Mouse (Mus musculus) heart, embryonic 15.5 days (tissue): Measurements from ENCODE around the gene Mfap1a. TPM values are rescaled to one million over a fixed set of nuclear protein-coding genes. Genes with fewer than 3 reads are reported as not detected.
"Not testable (repeated sequence)": the region's sequence is repeated elsewhere in the genome, so short reads cannot be mapped to it uniquely, and the experiment has no call there.

Experiments used
- ATAC-seq: fragments of 200-750 bp; cut with Nextera tagmentation; replicated peaks from 2 replicates; pipeline ENCODE4 v1.8.0; 2017; ENCODE audit warnings: low read depth, moderate TSS enrichment; ENCODE audit not compliant: insufficient number of reproducible peaks, insufficient read depth, low FRiP score
- H3K27ac ChIP-seq: fragments of 300-500 bp; sonication (generic); 2 replicates; pipeline ENCODE4 v1.5.1; 2015; ENCODE audit warnings: mild to moderate bottlenecking, inconsistent platforms
- H3K27me3 ChIP-seq: fragments of 300-500 bp; sonication (generic); 2 replicates; pipeline ENCODE4 v1.6.1; 2015; ENCODE audit warnings: inconsistent platforms
- H3K36me3 ChIP-seq: fragments of 300-500 bp; sonication (generic); 2 replicates; pipeline ENCODE4 v1.6.1; 2015; ENCODE audit warnings: mild to moderate bottlenecking, inconsistent platforms
- H3K4me1 ChIP-seq: fragments of 300-500 bp; sonication (generic); replicated peaks from 2 replicates; pipeline ENCODE4 v1.6.1; 2015; ENCODE audit warnings: inconsistent platforms
- H3K4me2 ChIP-seq: fragments of 300-500 bp; sonication (generic); 2 replicates; pipeline ENCODE4 v1.6.1; 2015; ENCODE audit warnings: inconsistent platforms, mild to moderate bottlenecking, moderate library complexity
- H3K4me3 ChIP-seq: fragments of 300-500 bp; sonication (generic); 2 replicates; pipeline ENCODE4 v1.5.1; 2015; ENCODE audit warnings: mild to moderate bottlenecking, inconsistent platforms
- H3K9ac ChIP-seq: fragments of 300-500 bp; sonication (generic); 2 replicates; pipeline ENCODE4 v1.6.1; 2015; ENCODE audit warnings: mild to moderate bottlenecking, inconsistent platforms
- H3K9me3 ChIP-seq: fragments of 300-500 bp; sonication (generic); replicated peaks from 2 replicates; pipeline ENCODE4 v1.6.1; 2016; ENCODE audit warnings: inconsistent platforms
- WGBS: fragments of 180-500 bp; shearing (Covaris S2); methylation state at CpG from one replicate; pipeline ENCODE4 v1.1.7; 2015; ENCODE audit warnings: mixed read lengths; 5-methylcytosine and 5-hydroxymethylcytosine counted together
- polyA plus RNA-seq: library from polyadenylated mRNA; unstranded; fragments of >200 nt; fragmentation: Nextera tagmentation; extraction: Ambion mirVana; gene quantifications from 2 replicates; pipeline ENCODE4 v1.2.1, GENCODE M21; 2015

Mfap1a gene
- polyA plus RNA-seq, 1 experiment from 2014 or later: 18.4 TPM

DNA sequence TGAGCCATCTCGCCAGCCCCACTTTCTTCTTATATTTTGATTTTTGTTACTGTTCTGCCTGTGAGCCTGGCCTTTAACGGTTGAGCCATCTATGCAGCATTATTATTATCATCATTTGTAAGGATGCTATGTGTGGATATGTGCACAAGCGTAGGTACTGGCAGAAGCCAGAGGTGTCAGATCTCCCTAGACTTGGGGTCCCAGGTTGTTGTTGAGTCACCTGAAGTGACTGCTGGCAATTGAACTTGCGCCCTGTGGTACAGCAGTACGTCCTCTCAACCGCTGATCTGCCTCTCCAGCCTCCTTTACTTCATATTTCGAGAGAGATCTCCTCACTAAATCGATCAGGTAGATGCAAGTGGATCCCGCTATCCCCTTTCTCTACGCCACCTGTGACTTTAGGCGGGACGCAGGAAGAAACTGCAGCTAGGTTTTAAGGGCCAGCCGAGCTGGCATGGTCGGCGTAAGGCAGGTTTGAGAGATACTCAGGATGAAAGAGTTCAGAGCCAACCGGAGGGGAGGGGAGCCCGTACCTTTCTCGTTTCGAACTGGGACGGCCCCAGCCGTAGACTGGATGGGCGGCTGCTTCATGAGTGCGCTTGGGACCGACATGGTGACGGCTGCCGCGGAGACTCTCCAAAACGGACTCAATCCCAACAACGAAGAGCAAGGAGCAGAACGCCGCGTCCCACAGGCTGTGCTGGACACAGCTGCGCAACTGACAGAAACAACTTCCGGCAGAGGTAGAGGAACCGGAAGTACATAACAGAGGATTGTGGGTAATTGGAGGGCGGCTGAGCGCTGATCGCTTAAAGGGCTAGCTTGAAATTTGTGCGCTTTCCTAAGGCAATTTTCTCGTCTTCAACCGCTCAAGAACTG lies 32.9 kb downstream of the Mfap1a start, which contains the start of gene Mfap1b:
Mfap1b (minus strand) TSS at position 767 of the 879 bp plus-strand sequence.
- 5% methylated on average over 41 of the region's 41 CpGs for WGBS
- H3K27me3 ChIP-seq, H3K9me3 ChIP-seq, H3K36me3 ChIP-seq, H3K4me1 ChIP-seq: not testable (repeated sequence)
- Histone ChIP-seq H3K4me2 (peak within 1 kb of the TSS; percentile 75), H3K4me3 (peak within 1 kb of the TSS; percentile 69), H3K9ac (peak within 1 kb of the TSS; percentile 67), H3K27ac (peak within 1 kb of the TSS; percentile 62)
- ATAC-seq: peak; percentile 79

GRCm38 (mm10) chr2:121472783-121473182 lies 33.7 kb downstream of the Mfap1a start:
- not testable (repeated sequence) for H3K9ac ChIP-seq, H3K4me1 ChIP-seq, H3K36me3 ChIP-seq, H3K9me3 ChIP-seq, H3K27ac ChIP-seq, H3K4me3 ChIP-seq, ATAC-seq, H3K27me3 ChIP-seq
- WGBS: 95% methylated on average over 3 of the region's 3 CpGs
- H3K4me2 ChIP-seq: peak overlapping the region; percentile 75

DNA sequence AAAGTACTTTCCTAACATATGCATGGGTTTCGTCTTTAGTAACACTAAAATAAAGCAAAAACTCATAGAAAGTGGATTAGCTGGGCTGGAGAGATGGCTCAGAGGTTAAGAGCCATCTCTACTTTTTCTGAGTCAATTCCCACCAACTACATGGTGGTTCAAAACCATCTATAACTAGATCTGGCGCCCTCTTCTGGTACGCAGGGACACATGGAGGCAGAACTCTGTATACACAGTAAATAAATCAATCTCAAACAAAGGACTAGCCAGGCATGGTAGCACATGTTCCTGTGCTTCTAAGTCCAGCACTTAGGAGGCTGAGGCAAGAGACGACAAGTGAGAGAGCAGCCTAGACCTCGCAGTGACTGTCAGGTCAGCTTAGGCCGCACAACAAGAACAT lies 37.5 kb downstream of the Mfap1a start:
- not testable (repeated sequence) for H3K27me3 ChIP-seq, ATAC-seq, H3K36me3 ChIP-seq, H3K27ac ChIP-seq, H3K4me2 ChIP-seq, H3K4me1 ChIP-seq, H3K9ac ChIP-seq, H3K9me3 ChIP-seq, H3K4me3 ChIP-seq
- 67% methylated on average over 3 of the region's 6 CpGs for WGBS

GRCm38 (mm10) chr2:121460071-121460470 lies 46.4 kb downstream of the Mfap1a start:
- WGBS: 62% methylated on average over 2 of the region's 2 CpGs
- Histone ChIP-seq H3K27ac (no peak overlapping the region), H3K9me3 (no peaks in the 10 kb centered on the region), H3K36me3 (peaks cover 23% of the 10 kb centered on the region; the same call in 1 of the 2 replicates), H3K4me2 (no peak overlapping the region), H3K4me3 (no peak overlapping the region), H3K4me1 (peaks cover 11% of the 10 kb centered on the region), H3K9ac (no peak overlapping the region), H3K27me3 (no peaks in the 10 kb centered on the region)
- ATAC-seq: no peak

DNA sequence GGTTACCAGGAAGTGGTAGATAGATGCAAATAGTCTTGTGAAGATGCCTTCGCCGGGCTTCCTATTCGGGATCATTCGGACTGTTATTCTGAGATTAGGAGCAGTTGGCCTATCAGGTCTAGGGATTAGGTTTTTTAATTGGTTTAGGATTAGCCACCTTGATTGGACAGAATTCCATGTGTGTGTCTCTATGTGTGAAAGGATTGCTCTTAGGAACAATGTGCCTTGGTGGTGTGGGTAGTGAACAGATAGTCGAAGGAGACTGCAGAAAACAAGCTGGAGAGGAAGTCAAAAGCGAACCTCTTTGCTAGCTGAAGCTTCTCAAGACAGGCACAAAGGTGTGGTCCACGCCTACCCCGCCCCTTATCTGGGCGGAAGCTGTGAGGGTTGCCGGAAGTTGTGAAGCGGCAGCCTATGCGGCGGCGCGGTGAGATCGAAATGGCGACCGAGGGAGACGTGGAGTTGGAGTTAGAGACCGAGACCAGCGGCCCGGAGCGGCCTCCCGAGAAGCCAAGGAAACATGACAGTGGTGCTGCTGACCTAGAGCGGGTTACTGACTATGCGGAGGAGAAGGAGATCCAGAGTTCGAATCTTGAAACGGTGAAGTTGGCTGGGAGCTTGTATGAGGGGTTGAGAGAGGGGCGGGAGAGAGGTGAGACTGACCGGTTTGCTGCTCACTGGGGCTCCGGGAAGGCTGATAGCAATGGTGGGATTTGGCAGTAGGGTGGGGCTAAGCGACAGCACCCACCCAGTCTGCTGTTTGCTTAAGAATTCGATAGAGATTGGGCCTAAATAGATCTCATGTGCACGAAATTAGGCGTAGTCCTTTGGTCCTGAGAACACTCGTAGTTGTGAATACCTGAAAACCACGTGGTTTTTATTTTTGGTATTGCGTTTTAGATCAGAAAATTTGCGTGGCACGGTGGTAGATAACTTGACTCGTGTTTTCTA lies 49.5 kb downstream of the Mfap1a start, which contains the start of gene Serinc4:
Serinc4 (minus strand) TSS at position 90 of the 951 bp plus-strand sequence.
- peak within 1 kb of the TSS; percentile 78 for H3K27ac ChIP-seq
- peak; percentile 88 for ATAC-seq
- peaks cover 45% of the 10 kb centered on the region; the same call in 1 of the 2 replicates for H3K36me3 ChIP-seq
- H3K9ac ChIP-seq: peak within 1 kb of the TSS; percentile 70
- whole genome bisulfite sequencing: 3% methylated on average over 41 of the region's 41 CpGs
- H3K27me3 ChIP-seq: no peaks in the 10 kb centered on the region
- H3K4me3 ChIP-seq: peak within 1 kb of the TSS; percentile 72
- H3K9me3 ChIP-seq: no peaks in the 10 kb centered on the region
- peak within 1 kb of the TSS; percentile 65 for H3K4me2 ChIP-seq
- peaks cover 31% of the 10 kb centered on the region for H3K4me1 ChIP-seq

DNA sequence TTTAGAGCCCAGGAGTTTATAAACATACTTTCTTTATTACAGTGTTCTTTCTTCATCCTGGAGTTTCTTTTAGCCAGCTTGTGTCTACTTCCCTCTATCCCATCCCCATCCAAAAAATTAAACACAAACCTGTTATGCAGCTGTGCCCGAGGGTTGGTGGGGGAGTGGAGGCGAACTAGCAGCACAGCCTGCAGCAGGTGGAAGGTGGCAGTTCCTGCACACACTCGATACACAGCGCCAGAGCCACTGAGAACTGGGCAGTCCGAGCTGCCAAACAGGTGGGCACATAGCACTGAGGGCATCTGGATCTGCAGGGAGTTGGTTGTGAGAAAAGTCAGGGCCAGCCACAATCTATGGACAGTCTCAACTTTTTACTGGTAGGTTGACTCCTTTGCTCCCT lies 50.9 kb downstream of the Mfap1a start:
- Histone ChIP-seq H3K27me3 (no peaks in the 10 kb centered on the region), H3K36me3 (peaks cover 41% of the 10 kb centered on the region), H3K9ac (no peak overlapping the region), H3K4me2 (no peak overlapping the region), H3K27ac (no peak overlapping the region), H3K4me3 (no peak overlapping the region), H3K4me1 (peaks cover 39% of the 10 kb centered on the region), H3K9me3 (no peaks in the 10 kb centered on the region)
- WGBS: 69% methylated on average over 5 of the region's 5 CpGs
- ATAC-seq: no peak

GRCm38 (mm10) chr2:121453917-121454316 lies 52.5 kb downstream of the Mfap1a start:
- no peak overlapping the region for H3K4me2 ChIP-seq
- no peak overlapping the region for H3K9ac ChIP-seq
- no peaks in the 10 kb centered on the region for H3K27me3 ChIP-seq
- no peak for ATAC-seq
- no peaks in the 10 kb centered on the region for H3K9me3 ChIP-seq
- H3K27ac ChIP-seq: peak overlapping the region; percentile 73
- peaks cover 44% of the 10 kb centered on the region for H3K4me1 ChIP-seq
- peaks cover 32% of the 10 kb centered on the region for H3K36me3 ChIP-seq
- no peak overlapping the region for H3K4me3 ChIP-seq
- 80% methylated on average over 6 of the region's 6 CpGs for WGBS

DNA sequence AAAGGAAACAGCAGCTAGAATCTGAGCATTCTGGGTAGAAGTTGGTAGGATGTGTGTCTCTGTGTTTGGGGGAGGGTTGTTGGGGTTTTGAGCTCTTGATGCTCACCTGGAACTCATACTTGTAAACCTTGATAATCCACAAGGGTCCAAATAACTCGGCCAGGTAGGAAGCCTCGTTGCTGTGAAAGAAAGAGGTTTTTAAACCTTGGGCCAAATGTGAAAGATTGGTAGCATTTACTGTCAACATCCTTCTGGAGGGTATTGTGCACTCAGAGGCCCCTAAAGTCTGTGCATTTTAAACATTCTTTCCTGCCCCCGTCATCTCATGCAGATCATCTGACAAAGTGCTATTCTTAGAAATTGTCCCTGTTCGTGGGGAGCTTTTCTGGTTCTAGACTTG lies 53.5 kb downstream of the Mfap1a start, which contains the start of gene Hypk:
Hypk (plus strand) TSS at position 301 of the 400 bp plus-strand sequence.
- H3K4me1 ChIP-seq: peaks cover 45% of the 10 kb centered on the region
- 0 out of 2 replicates have a peak within 1 kb of the TSS, but pooled peaks have one; percentile 10 for H3K9ac ChIP-seq
- ATAC-seq: no peak
- H3K36me3 ChIP-seq: peaks cover 25% of the 10 kb centered on the region
- no peak within 1 kb of the TSS for H3K4me3 ChIP-seq
- H3K27ac ChIP-seq: peak within 1 kb of the TSS; percentile 73
- H3K9me3 ChIP-seq: no peaks in the 10 kb centered on the region
- peak within 1 kb of the TSS; percentile 26 for H3K4me2 ChIP-seq
- no peaks in the 10 kb centered on the region for H3K27me3 ChIP-seq
- 39% methylated on average over 4 of the region's 4 CpGs for whole genome bisulfite sequencing

DNA sequence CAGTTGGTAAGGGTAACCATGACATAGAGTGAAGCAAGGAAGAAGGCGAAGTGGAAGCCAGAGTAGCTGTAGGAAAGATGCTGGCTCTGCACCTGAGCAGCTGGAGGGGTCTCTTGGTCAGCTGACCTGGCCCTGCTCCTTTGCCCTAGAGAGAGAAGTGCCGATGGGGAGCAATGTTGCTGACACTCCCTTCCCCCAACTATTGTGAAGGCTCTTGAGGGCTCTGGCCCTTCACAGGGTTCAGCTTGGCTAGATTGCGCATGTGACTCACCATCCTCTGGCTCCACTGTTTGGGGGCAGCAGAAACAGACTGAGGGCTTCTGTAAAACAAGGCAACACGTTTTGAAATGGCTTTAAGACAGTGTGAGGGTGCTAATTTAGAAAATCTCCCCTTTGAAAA lies 54.1 kb downstream of the Mfap1a start:
- no peaks in the 10 kb centered on the region for H3K9me3 ChIP-seq
- no peaks in the 10 kb centered on the region for H3K27me3 ChIP-seq
- peak overlapping the region; percentile 26; the same call in 1 of the 2 replicates for H3K4me2 ChIP-seq
- H3K4me1 ChIP-seq: peaks cover 43% of the 10 kb centered on the region
- no peak overlapping the region for H3K4me3 ChIP-seq
- WGBS: 58% methylated on average over 4 of the region's 4 CpGs
- no peak for ATAC-seq
- no peak overlapping the region for H3K9ac ChIP-seq
- H3K27ac ChIP-seq: peak overlapping the region; percentile 73
- H3K36me3 ChIP-seq: peaks cover 25% of the 10 kb centered on the region

DNA sequence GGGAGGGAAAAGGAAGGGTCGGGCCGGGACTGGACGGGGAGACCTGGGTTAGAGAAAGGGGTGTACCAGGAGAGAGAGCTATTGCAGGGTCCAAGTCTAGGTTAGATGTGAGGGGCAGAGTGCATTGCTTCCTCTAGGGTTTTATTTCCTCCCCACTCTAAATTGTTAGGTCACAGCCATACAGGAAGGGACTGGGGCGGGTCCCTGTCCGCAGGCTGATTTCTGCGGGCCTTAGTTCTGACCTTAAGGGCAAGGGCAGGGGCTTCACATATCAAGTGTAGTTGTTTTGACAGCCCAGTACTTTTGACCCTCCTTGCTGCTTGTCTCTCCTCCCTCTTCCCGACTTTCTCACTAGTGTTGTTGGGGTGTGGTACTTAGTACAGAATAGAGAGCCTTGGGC lies 56.4 kb downstream of the Mfap1a start:
- Histone ChIP-seq H3K9ac (peak overlapping the region; percentile 100), H3K9me3 (no peaks in the 10 kb centered on the region), H3K36me3 (peaks cover 25% of the 10 kb centered on the region), H3K4me2 (peak overlapping the region; percentile 79), H3K4me1 (peaks cover 38% of the 10 kb centered on the region), H3K27me3 (no peaks in the 10 kb centered on the region), H3K4me3 (peak overlapping the region; percentile 99), H3K27ac (peak overlapping the region; percentile 98)
- no peak for ATAC-seq
- 0% methylated on average over 7 of the region's 7 CpGs for WGBS

GRCm38 (mm10) chr2:121449545-121450011 lies 56.9 kb downstream of the Mfap1a start:
- H3K4me1 ChIP-seq: peaks cover 38% of the 10 kb centered on the region
- H3K27me3 ChIP-seq: no peaks in the 10 kb centered on the region
- H3K36me3 ChIP-seq: peaks cover 25% of the 10 kb centered on the region
- WGBS: under 1% methylated on average over 54 of the region's 54 CpGs
- no peaks in the 10 kb centered on the region for H3K9me3 ChIP-seq
- peak overlapping the region; percentile 98 for H3K27ac ChIP-seq
- ATAC-seq: peak; percentile 21
- peak overlapping the region; percentile 79 for H3K4me2 ChIP-seq
- H3K4me3 ChIP-seq: peak overlapping the region; percentile 99
- H3K9ac ChIP-seq: peak overlapping the region; percentile 100
